Mouse (Mus musculus) limb, embryonic 12.5 days (tissue): ENCODE measurements at regions not wholly inside any gene's neighbourhood (a gene's known extent, or its start where the extent isn't known, plus 50 kb on each side); places are given as distances from the start of the nearest gene placed in this dataset.

Experiments
- ATAC-seq: fragments of 200-750 bp; cut with Nextera tagmentation; 2 replicates; pipeline ENCODE4 v1.8.0; 2017; ENCODE audit warnings: low read depth, moderate TSS enrichment; ENCODE audit not compliant: insufficient number of reproducible peaks, insufficient read depth, low FRiP score, low TSS enrichment
- H3K27ac ChIP-seq: fragments of 300-500 bp; sonication (generic); 2 replicates; pipeline ENCODE4 v1.5.1; 2016; ENCODE audit warnings: mild to moderate bottlenecking, moderate library complexity
- H3K27me3 ChIP-seq: fragments of 300-500 bp; sonication (generic); 2 replicates; pipeline ENCODE4 v1.6.1; 2016; ENCODE audit warnings: mild to moderate bottlenecking, moderate library complexity
- H3K36me3 ChIP-seq: fragments of 300-500 bp; sonication (generic); 2 replicates; pipeline ENCODE4 v1.6.1; 2016; ENCODE audit warnings: mild to moderate bottlenecking, moderate library complexity
- H3K4me1 ChIP-seq: fragments of 300-500 bp; sonication (generic); replicated peaks from 2 replicates; pipeline ENCODE4 v1.6.1; 2016
- H3K4me2 ChIP-seq: fragments of 300-500 bp; sonication (generic); 2 replicates; pipeline ENCODE4 v1.6.1; 2016; ENCODE audit warnings: mild to moderate bottlenecking, moderate library complexity
- H3K4me3 ChIP-seq: fragments of 300-500 bp; sonication (generic); replicated peaks from 2 replicates; pipeline ENCODE4 v1.5.1; 2016; ENCODE audit warnings: mild to moderate bottlenecking
- H3K9ac ChIP-seq: fragments of 300-500 bp; sonication (generic); replicated peaks from 2 replicates; pipeline ENCODE4 v1.6.1; 2016; ENCODE audit warnings: mild to moderate bottlenecking, moderate library complexity
- H3K9me3 ChIP-seq: fragments of 300-500 bp; sonication (generic); 2 replicates; pipeline ENCODE4 v1.6.1; 2016; ENCODE audit warnings: mild to moderate bottlenecking, moderate library complexity
- WGBS: fragments of 180-500 bp; shearing (Covaris S2); methylation state at CpG from one replicate; pipeline ENCODE4 v1.1.7; 2016; 5-methylcytosine and 5-hydroxymethylcytosine counted together

GRCm38 (mm10) chr1:42232716-42233115 lies 462.9 kb upstream of the Pou3f3 start:
- 72% methylated on average over 6 of the region's 6 CpGs for whole genome bisulfite sequencing
- Histone ChIP-seq H3K9me3 (no peaks in the 10 kb centered on the region), H3K36me3 (no peaks in the 10 kb centered on the region), H3K27ac (no peak overlapping the region), H3K4me2 (no peak overlapping the region), H3K9ac (no peak overlapping the region), H3K4me1 (peaks cover 8% of the 10 kb centered on the region; the same call in 1 of the 2 replicates), H3K4me3 (no peak overlapping the region), H3K27me3 (no peaks in the 10 kb centered on the region)
- ATAC-seq: no peak

GRCm38 (mm10) chr1:42233289-42233688 lies 462.3 kb upstream of the Pou3f3 start:
- H3K9ac ChIP-seq: no peak overlapping the region
- peaks cover 8% of the 10 kb centered on the region; the same call in 1 of the 2 replicates for H3K4me1 ChIP-seq
- H3K9me3 ChIP-seq: no peaks in the 10 kb centered on the region
- H3K4me3 ChIP-seq: no peak overlapping the region
- H3K4me2 ChIP-seq: 0 out of 2 replicates have a peak overlapping the region, but pooled peaks have one; percentile 15
- ATAC-seq: peak; percentile 79
- H3K27ac ChIP-seq: no peak overlapping the region
- H3K27me3 ChIP-seq: no peaks in the 10 kb centered on the region
- no peaks in the 10 kb centered on the region for H3K36me3 ChIP-seq
- 4% methylated on average over 10 of the region's 10 CpGs for WGBS

- no peak overlapping the region for H3K9ac ChIP-seq
- H3K4me3 ChIP-seq: no peak overlapping the region
- peaks cover 8% of the 10 kb centered on the region for H3K4me1 ChIP-seq
- H3K27ac ChIP-seq: no peak overlapping the region
- no peak for ATAC-seq
- H3K27me3 ChIP-seq: no peaks in the 10 kb centered on the region
- H3K9me3 ChIP-seq: no peaks in the 10 kb centered on the region
- H3K4me2 ChIP-seq: no peak overlapping the region
- H3K36me3 ChIP-seq: no peaks in the 10 kb centered on the region
- 82% methylated on average over 2 of the region's 2 CpGs for WGBS
These were observed 459.0 kb upstream of the Pou3f3 start for GRCm38 (mm10) chr1:42236466-42237010.

DNA sequence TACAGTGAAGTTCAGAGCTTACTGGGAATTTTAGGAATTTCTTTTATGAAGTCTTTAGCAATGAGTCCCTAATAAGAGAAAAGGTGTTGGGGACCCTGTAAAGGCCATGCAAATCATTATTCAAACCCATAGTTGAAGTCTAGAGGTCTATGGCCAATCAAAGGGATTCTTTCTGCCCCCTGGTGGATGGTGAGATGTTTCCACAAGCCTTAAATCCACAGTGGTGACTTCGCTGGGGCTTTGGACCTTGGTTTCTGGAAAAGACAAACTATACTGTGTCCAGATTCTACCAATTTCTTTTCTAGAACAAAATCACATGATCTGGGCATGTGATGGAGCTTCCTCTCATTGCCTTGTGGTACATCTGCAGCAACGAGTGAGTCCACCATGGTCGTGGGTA lies 457.2 kb upstream of the Pou3f3 start:
- Histone ChIP-seq H3K9me3 (no peaks in the 10 kb centered on the region), H3K9ac (no peak overlapping the region), H3K4me3 (no peak overlapping the region), H3K36me3 (no peaks in the 10 kb centered on the region), H3K4me2 (no peak overlapping the region), H3K27me3 (no peaks in the 10 kb centered on the region), H3K27ac (no peak overlapping the region), H3K4me1 (peaks cover 14% of the 10 kb centered on the region)
- ATAC-seq: no peak
- 95% methylated on average over 3 of the region's 3 CpGs for whole genome bisulfite sequencing

GRCm38 (mm10) chr1:42241172-42241571 lies 454.4 kb upstream of the Pou3f3 start:
- Histone ChIP-seq H3K4me1 (peaks cover 21% of the 10 kb centered on the region), H3K36me3 (no peaks in the 10 kb centered on the region), H3K9me3 (no peaks in the 10 kb centered on the region), H3K27me3 (no peaks in the 10 kb centered on the region), H3K4me2 (no peak overlapping the region), H3K27ac (no peak overlapping the region), H3K4me3 (no peak overlapping the region), H3K9ac (no peak overlapping the region)
- WGBS: 28% methylated on average over 9 of the region's 9 CpGs
- ATAC-seq: no peak

DNA sequence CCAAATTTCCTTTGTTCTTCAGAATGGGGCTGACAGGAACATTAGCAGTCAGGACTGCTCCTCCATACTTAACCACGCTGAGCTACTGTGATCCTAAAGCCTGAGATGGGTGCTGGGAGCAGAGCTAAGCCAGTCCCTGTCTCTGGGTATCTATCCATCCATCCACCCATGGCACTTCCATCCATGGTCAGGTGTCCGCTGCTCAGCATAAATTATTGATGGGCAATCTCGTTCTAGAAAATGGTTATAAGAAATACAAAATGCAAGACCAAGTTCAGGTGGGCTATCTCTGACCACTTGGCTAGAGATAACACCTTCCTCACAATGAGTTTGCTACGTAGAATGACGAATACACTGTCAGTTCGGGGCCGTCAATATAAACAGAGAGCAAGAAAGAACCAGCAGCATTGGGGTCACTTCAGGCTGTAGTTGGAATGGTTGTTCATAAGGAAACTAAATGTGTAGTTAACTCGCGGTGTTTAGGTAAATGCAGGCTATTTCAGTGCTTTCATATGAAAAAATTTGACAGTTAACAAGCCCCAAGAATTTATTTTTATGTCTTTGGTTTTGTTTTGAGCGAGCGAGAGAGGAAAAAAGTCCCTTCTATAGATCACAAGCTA lies 453.9 kb upstream of the Pou3f3 start:
- Histone ChIP-seq H3K36me3 (no peaks in the 10 kb centered on the region), H3K4me2 (no peak overlapping the region), H3K9ac (no peak overlapping the region), H3K9me3 (no peaks in the 10 kb centered on the region), H3K4me1 (peaks cover 21% of the 10 kb centered on the region), H3K4me3 (no peak overlapping the region), H3K27ac (no peak overlapping the region), H3K27me3 (no peaks in the 10 kb centered on the region)
- WGBS: 84% methylated on average over 11 of the region's 11 CpGs
- no peak for ATAC-seq

GRCm38 (mm10) chr1:42242586-42243457 lies 452.7 kb upstream of the Pou3f3 start:
- Histone ChIP-seq H3K27me3 (no peaks in the 10 kb centered on the region), H3K4me3 (no peak overlapping the region), H3K4me1 (peaks cover 21% of the 10 kb centered on the region), H3K9ac (no peak overlapping the region), H3K27ac (0 out of 2 replicates have a peak overlapping the region, but pooled peaks have one; percentile 29), H3K36me3 (no peaks in the 10 kb centered on the region), H3K4me2 (peak overlapping the region; percentile 35), H3K9me3 (no peaks in the 10 kb centered on the region)
- 22% methylated on average over 15 of the region's 15 CpGs for WGBS
- ATAC-seq: peak; percentile 69; the same call in 1 of the 2 replicates

- no peaks in the 10 kb centered on the region for H3K27me3 ChIP-seq
- H3K9me3 ChIP-seq: no peaks in the 10 kb centered on the region
- peak overlapping the region; percentile 48 for H3K4me2 ChIP-seq
- H3K4me3 ChIP-seq: peak overlapping the region; percentile 12
- WGBS: 25% methylated on average over 4 of the region's 5 CpGs
- 0 out of 2 replicates have a peak overlapping the region, but pooled peaks have one; percentile 29 for H3K27ac ChIP-seq
- H3K9ac ChIP-seq: no peak overlapping the region
- ATAC-seq: 0 out of 2 replicates have a peak, but pooled peaks have one; percentile 21
- peaks cover 21% of the 10 kb centered on the region for H3K4me1 ChIP-seq
- no peaks in the 10 kb centered on the region for H3K36me3 ChIP-seq
These were observed 452.1 kb upstream of the Pou3f3 start for GRCm38 (mm10) chr1:42243458-42243855.

DNA sequence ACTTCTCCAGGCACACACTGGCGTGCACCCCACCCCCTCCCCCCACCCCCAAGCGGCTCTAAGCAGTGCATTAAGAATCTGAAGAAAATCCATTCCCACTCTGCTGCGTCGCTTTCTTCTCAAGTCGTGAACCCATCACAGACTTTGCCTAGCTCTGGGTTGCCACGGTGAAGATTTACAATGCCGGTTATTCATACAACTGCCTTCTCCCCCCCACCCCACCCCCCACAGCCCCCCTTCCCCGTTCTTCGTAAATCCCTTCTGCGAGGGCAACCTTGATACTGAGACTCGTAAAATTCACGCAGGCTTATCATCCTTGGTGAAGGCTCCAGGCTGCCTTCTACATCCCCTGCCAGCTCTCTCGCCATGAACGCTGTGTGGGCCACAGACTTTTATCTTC lies 451.7 kb upstream of the Pou3f3 start:
- no peaks in the 10 kb centered on the region for H3K27me3 ChIP-seq
- H3K9me3 ChIP-seq: no peaks in the 10 kb centered on the region
- peak overlapping the region; percentile 48 for H3K4me2 ChIP-seq
- no peak overlapping the region for H3K27ac ChIP-seq
- H3K9ac ChIP-seq: no peak overlapping the region
- peak overlapping the region; percentile 12 for H3K4me3 ChIP-seq
- 8% methylated on average over 14 of the region's 14 CpGs for WGBS
- H3K36me3 ChIP-seq: no peaks in the 10 kb centered on the region
- H3K4me1 ChIP-seq: peaks cover 21% of the 10 kb centered on the region
- ATAC-seq: peak; percentile 63

DNA sequence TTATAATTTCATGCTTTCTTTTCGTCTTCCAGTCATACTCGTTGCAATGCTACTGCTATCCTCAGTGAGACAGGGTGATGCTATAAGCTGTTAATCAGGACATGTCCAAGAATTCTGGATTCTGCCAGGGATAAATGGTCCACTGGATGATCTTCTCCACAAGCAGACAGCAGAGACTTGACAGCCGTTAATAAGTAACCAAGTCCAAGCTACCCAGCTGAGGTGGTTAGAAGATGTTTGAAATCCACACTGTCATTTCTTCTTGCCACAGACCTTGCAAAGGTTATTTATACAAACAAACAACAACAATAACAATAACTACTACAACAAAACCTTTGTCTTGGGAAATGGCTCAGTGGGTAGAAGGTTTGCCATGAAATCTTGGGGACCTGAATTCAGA lies 443.2 kb upstream of the Pou3f3 start:
- no peak overlapping the region for H3K9ac ChIP-seq
- no peaks in the 10 kb centered on the region for H3K9me3 ChIP-seq
- no peak overlapping the region for H3K4me2 ChIP-seq
- no peak for ATAC-seq
- no peaks in the 10 kb centered on the region for H3K36me3 ChIP-seq
- 89% methylated on average over 3 of the region's 3 CpGs for WGBS
- H3K4me1 ChIP-seq: 0 out of 2 replicates have a peak, but pooled peaks cover 4% of the 10 kb centered on the region
- no peak overlapping the region for H3K27ac ChIP-seq
- no peak overlapping the region for H3K4me3 ChIP-seq
- H3K27me3 ChIP-seq: no peaks in the 10 kb centered on the region

DNA sequence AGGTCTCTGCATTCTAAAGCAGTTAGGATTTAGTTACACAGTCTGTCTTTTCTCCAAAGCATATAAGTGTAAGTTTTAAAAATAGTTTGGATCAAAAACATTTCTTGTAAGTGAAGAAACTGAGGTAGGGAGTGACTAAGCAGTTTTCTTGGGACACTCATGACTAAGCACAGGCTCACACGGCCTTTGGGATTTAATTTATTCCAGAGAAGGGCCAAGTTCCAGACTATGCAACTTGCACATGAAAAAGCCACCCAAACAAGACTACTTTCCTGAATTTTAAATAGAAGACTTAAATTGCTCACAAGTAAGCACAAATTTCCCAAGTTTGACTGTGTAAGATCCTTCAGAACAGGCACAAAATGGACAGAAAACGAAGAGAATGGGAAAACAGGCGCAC lies 441.8 kb upstream of the Pou3f3 start:
- WGBS: 85% methylated on average over 3 of the region's 3 CpGs
- H3K27ac ChIP-seq: no peak overlapping the region
- H3K4me2 ChIP-seq: no peak overlapping the region
- H3K9ac ChIP-seq: no peak overlapping the region
- H3K9me3 ChIP-seq: no peaks in the 10 kb centered on the region
- no peak overlapping the region for H3K4me3 ChIP-seq
- ATAC-seq: no peak
- no peaks in the 10 kb centered on the region for H3K36me3 ChIP-seq
- peaks cover 11% of the 10 kb centered on the region; the same call in 1 of the 2 replicates for H3K4me1 ChIP-seq
- no peaks in the 10 kb centered on the region for H3K27me3 ChIP-seq
